Mouse (Mus musculus) intestine, embryonic 15.5 days (tissue): ENCODE data around the gene Smarcb1. TPM values are rescaled to one million over a fixed set of nuclear protein-coding genes. Genes with fewer than 3 reads are reported as not detected.
A peak's percentile ranks its signal among the peaks of the same experiment; 100 is the strongest.
"Not testable (repeated sequence)": the region's sequence is repeated elsewhere in the genome, so short reads cannot be mapped to it uniquely, and the experiment has no call there.

Experiments used
- ATAC-seq: fragments of 200-750 bp; cut with Nextera tagmentation; 2 replicates; pipeline ENCODE4 v1.8.0; 2017; ENCODE audit warnings: moderate TSS enrichment, moderate library complexity
- H3K27ac ChIP-seq: fragments of 300-500 bp; sonication (generic); 2 replicates; pipeline ENCODE4 v1.5.1; 2015; ENCODE audit warnings: mild to moderate bottlenecking, inconsistent platforms
- H3K27me3 ChIP-seq: fragments of 300-500 bp; sonication (generic); replicated peaks from 2 replicates; pipeline ENCODE4 v1.6.1; 2015; ENCODE audit warnings: inconsistent platforms
- H3K36me3 ChIP-seq: fragments of 300-500 bp; sonication (generic); 2 replicates; pipeline ENCODE4 v1.6.1; 2015; ENCODE audit warnings: inconsistent platforms
- H3K4me1 ChIP-seq: fragments of 300-500 bp; sonication (generic); replicated peaks from 2 replicates; pipeline ENCODE4 v1.6.1; 2015; ENCODE audit warnings: inconsistent platforms
- H3K4me2 ChIP-seq: fragments of 300-500 bp; sonication (generic); replicated peaks from 2 replicates; pipeline ENCODE4 v1.6.1; 2015; ENCODE audit warnings: mild to moderate bottlenecking, inconsistent platforms
- H3K4me3 ChIP-seq: fragments of 300-500 bp; sonication (generic); replicated peaks from 2 replicates; pipeline ENCODE4 v1.5.1; 2015; ENCODE audit warnings: inconsistent platforms
- H3K9ac ChIP-seq: fragments of 300-500 bp; sonication (generic); 2 replicates; pipeline ENCODE4 v1.6.1; 2015; ENCODE audit warnings: inconsistent platforms
- H3K9me3 ChIP-seq: fragments of 300-500 bp; sonication (generic); 2 replicates; pipeline ENCODE4 v1.6.1; 2016; ENCODE audit warnings: inconsistent platforms
- WGBS: fragments of 180-500 bp; shearing (Covaris S2); methylation state at CpG from one replicate; pipeline ENCODE4 v1.1.7; 2015; 5-methylcytosine and 5-hydroxymethylcytosine counted together
- polyA plus RNA-seq: library from polyadenylated mRNA; unstranded; fragments of >200 nt; fragmentation: Nextera tagmentation; extraction: Ambion mirVana; gene quantifications from 2 replicates; pipeline ENCODE4 v1.2.1, GENCODE M21; 2015

Gene Smarcb1
- polyA plus RNA-seq, 1 experiment from 2014 or later, result 171 TPM

GRCm38 (mm10) chr10:75881578-75882432, 39.6 kb downstream of the Smarcb1 start:
- no peaks in the 10 kb centered on the region for H3K27me3 ChIP-seq
- H3K27ac ChIP-seq, result no peak overlapping the region
- no peaks in the 10 kb centered on the region for H3K36me3 ChIP-seq
- 0 out of 2 replicates have a peak overlapping the region, but pooled peaks have one; percentile 37 for H3K4me2 ChIP-seq
- H3K9me3 ChIP-seq, result no peaks in the 10 kb centered on the region
- ATAC-seq, result peak; percentile 76
- H3K4me1 ChIP-seq, result peaks cover 13% of the 10 kb centered on the region
- no peak overlapping the region for H3K9ac ChIP-seq
- WGBS, result 18% methylated on average over 20 of the region's 20 CpGs
- no peak overlapping the region for H3K4me3 ChIP-seq

- Histone ChIP-seq H3K27ac (no peak overlapping the region), H3K4me1 (peaks cover 13% of the 10 kb centered on the region), H3K27me3 (no peaks in the 10 kb centered on the region), H3K9ac (no peak overlapping the region), H3K4me2 (no peak overlapping the region), H3K4me3 (no peak overlapping the region), H3K36me3 (no peaks in the 10 kb centered on the region), H3K9me3 (no peaks in the 10 kb centered on the region)
- no peak for ATAC-seq
- 55% methylated on average over 6 of the region's 6 CpGs for WGBS
These were observed 40.4 kb downstream of the Smarcb1 start for GRCm38 (mm10) chr10:75880771-75881577.

GRCm38 (mm10) chr10:75880351-75880750, 41.1 kb downstream of the Smarcb1 start:
- WGBS, result 92% methylated on average over 10 of the region's 10 CpGs
- H3K27me3 ChIP-seq, result no peaks in the 10 kb centered on the region
- H3K4me3 ChIP-seq, result no peak overlapping the region
- no peaks in the 10 kb centered on the region for H3K9me3 ChIP-seq
- no peak overlapping the region for H3K9ac ChIP-seq
- H3K27ac ChIP-seq, result no peak overlapping the region
- no peak overlapping the region for H3K4me2 ChIP-seq
- ATAC-seq, result no peak
- peaks cover 13% of the 10 kb centered on the region for H3K4me1 ChIP-seq
- H3K36me3 ChIP-seq, result no peaks in the 10 kb centered on the region

GRCm38 (mm10) chr10:75878836-75879235, 42.6 kb downstream of the Smarcb1 start:
- Histone ChIP-seq H3K9me3 (no peaks in the 10 kb centered on the region), H3K27ac (no peak overlapping the region), H3K9ac (no peak overlapping the region), H3K27me3 (no peaks in the 10 kb centered on the region), H3K4me2 (no peak overlapping the region), H3K36me3 (no peaks in the 10 kb centered on the region), H3K4me1 (peaks cover 13% of the 10 kb centered on the region), H3K4me3 (no peak overlapping the region)
- WGBS, result 86% methylated on average over 3 of the region's 3 CpGs
- ATAC-seq, result no peak

GRCm38 (mm10) chr10:75873543-75874170, 47.8 kb downstream of the Smarcb1 start:
- Histone ChIP-seq H3K4me2 (peak overlapping the region; percentile 70), H3K36me3 (no peaks in the 10 kb centered on the region), H3K4me1 (peaks cover 5% of the 10 kb centered on the region; the same call in 1 of the 2 replicates), H3K9me3 (no peaks in the 10 kb centered on the region), H3K27me3 (no peaks in the 10 kb centered on the region), H3K9ac (no peak overlapping the region), H3K27ac (no peak overlapping the region), H3K4me3 (no peak overlapping the region)
- ATAC-seq, result no peak
- WGBS, result 35% methylated on average over 10 of the region's 10 CpGs

GRCm38 (mm10) chr10:75872915-75873542, 48.4 kb downstream of the Smarcb1 start:
- peak; percentile 97 for ATAC-seq
- 3% methylated on average over 11 of the region's 11 CpGs for WGBS
- Histone ChIP-seq H3K9me3 (no peaks in the 10 kb centered on the region), H3K27ac (no peak overlapping the region), H3K9ac (peak overlapping the region; percentile 15; the same call in 1 of the 2 replicates), H3K27me3 (no peaks in the 10 kb centered on the region), H3K36me3 (no peaks in the 10 kb centered on the region), H3K4me2 (peak overlapping the region; percentile 70), H3K4me1 (peaks cover 5% of the 10 kb centered on the region; the same call in 1 of the 2 replicates), H3K4me3 (peak overlapping the region; percentile 32)

GRCm38 (mm10) chr10:75872025-75872914, 49.1 kb downstream of the Smarcb1 start:
- H3K4me2 ChIP-seq, result peak overlapping the region; percentile 70
- H3K9ac ChIP-seq, result 0 out of 2 replicates have a peak overlapping the region, but pooled peaks have one; percentile 9
- WGBS, result 36% methylated on average over 10 of the region's 10 CpGs
- no peaks in the 10 kb centered on the region for H3K9me3 ChIP-seq
- H3K4me1 ChIP-seq, result peaks cover 5% of the 10 kb centered on the region; the same call in 1 of the 2 replicates
- peak overlapping the region; percentile 32 for H3K4me3 ChIP-seq
- H3K36me3 ChIP-seq, result no peaks in the 10 kb centered on the region
- ATAC-seq, result no peak; the same call in 1 of the 2 replicates
- no peak overlapping the region for H3K27ac ChIP-seq
- H3K27me3 ChIP-seq, result no peaks in the 10 kb centered on the region

GRCm38 (mm10) chr10:75861587-75861986, 59.8 kb downstream of the Smarcb1 start:
- Histone ChIP-seq H3K27me3 (no peaks in the 10 kb centered on the region), H3K4me3 (no peak overlapping the region), H3K27ac (no peak overlapping the region), H3K36me3 (peaks cover 6% of the 10 kb centered on the region), H3K9me3 (no peaks in the 10 kb centered on the region), H3K9ac (no peak overlapping the region), H3K4me2 (no peak overlapping the region), H3K4me1 (peaks cover 17% of the 10 kb centered on the region)
- no peak for ATAC-seq
- WGBS, result 78% methylated on average over 5 of the region's 5 CpGs

GRCm38 (mm10) chr10:75860746-75861145, 60.7 kb downstream of the Smarcb1 start:
- no peak for ATAC-seq
- Histone ChIP-seq H3K4me1 (peaks cover 17% of the 10 kb centered on the region), H3K4me2 (peak overlapping the region; percentile 72), H3K9me3 (no peaks in the 10 kb centered on the region), H3K9ac (no peak overlapping the region), H3K27me3 (no peaks in the 10 kb centered on the region), H3K27ac (peak overlapping the region; percentile 95), H3K4me3 (no peak overlapping the region), H3K36me3 (peaks cover 8% of the 10 kb centered on the region)
- 43% methylated on average over 7 of the region's 7 CpGs for WGBS

- peak within 1 kb of the TSS; percentile 72 for H3K4me2 ChIP-seq
- not testable (repeated sequence) for H3K9me3 ChIP-seq, H3K36me3 ChIP-seq, H3K27me3 ChIP-seq
- peak; percentile 97 for ATAC-seq
- peak within 1 kb of the TSS; percentile 88 for H3K9ac ChIP-seq
- peak within 1 kb of the TSS; percentile 95 for H3K27ac ChIP-seq
- under 1% methylated on average over 43 of the region's 46 CpGs for WGBS
- peak within 1 kb of the TSS; percentile 87 for H3K4me3 ChIP-seq
- H3K4me1 ChIP-seq, result peaks cover 17% of the 10 kb centered on the region
These were observed 61.5 kb downstream of the Smarcb1 start, which contains the start of gene Mif for GRCm38 (mm10) chr10:75859786-75860470. Mif (minus strand) TSS chr10:75860240.
